Mouse (Mus musculus) stomach, postnatal 0 days (tissue): ENCODE measurements around the gene Palld. TPM values are rescaled to one million over a fixed set of nuclear protein-coding genes. Genes with fewer than 3 reads are reported as not detected.
A peak's percentile ranks its signal among the peaks of the same experiment; 100 is the strongest.

Experiments
- ATAC-seq: fragments of 200-750 bp; cut with Nextera tagmentation; 2 replicates; pipeline ENCODE4 v1.8.0; 2017; ENCODE audit not compliant: low FRiP score, low TSS enrichment
- DNase-seq: peaks from one replicate; pipeline ENCODE4 v3.0.0-alpha.2; 2016; ENCODE audit warnings: low spot score
- H3K27ac ChIP-seq: fragments of 300-500 bp; sonication (generic); replicated peaks from 2 replicates; pipeline ENCODE4 v1.5.1; 2014; ENCODE audit warnings: mild to moderate bottlenecking, control low read depth
- H3K27me3 ChIP-seq: fragments of 300-500 bp; sonication (generic); 2 replicates; pipeline ENCODE4 v1.6.1; 2014; ENCODE audit warnings: low read length; ENCODE audit not compliant: control insufficient read depth, insufficient read depth
- H3K36me3 ChIP-seq: fragments of 300-500 bp; sonication (generic); 2 replicates; pipeline ENCODE4 v1.6.1; 2014; ENCODE audit warnings: low read length, mixed read lengths; ENCODE audit not compliant: control insufficient read depth, insufficient read depth
- H3K4me1 ChIP-seq: fragments of 300-500 bp; sonication (generic); replicated peaks from 2 replicates; pipeline ENCODE4 v1.6.1; 2014; ENCODE audit warnings: antibody characterized with exemption; ENCODE audit not compliant: control insufficient read depth, insufficient read depth
- H3K4me2 ChIP-seq: fragments of 300-500 bp; sonication (generic); replicated peaks from 2 replicates; pipeline ENCODE4 v1.6.1; 2014; ENCODE audit warnings: low read depth, mild to moderate bottlenecking, control low read depth, moderate library complexity
- H3K4me3 ChIP-seq: fragments of 300-500 bp; sonication (generic); 2 replicates; pipeline ENCODE4 v1.5.1; 2014; ENCODE audit warnings: low read depth, low read length, control low read depth
- H3K9ac ChIP-seq: fragments of 300-500 bp; sonication (generic); 2 replicates; pipeline ENCODE4 v1.6.1; 2014; ENCODE audit warnings: mild to moderate bottlenecking, low read length, control low read depth, mixed read lengths
- H3K9me3 ChIP-seq: fragments of 300-500 bp; sonication (generic); 2 replicates; pipeline ENCODE4 v1.6.1; 2016; ENCODE audit warnings: low read length; ENCODE audit not compliant: control insufficient read depth
- CTCF ChIP-seq: IDR thresholded peaks from 2 replicates; pipeline ENCODE4 v1.5.1; 2016; ENCODE audit warnings: antibody characterized with exemption, low read depth, mild to moderate bottlenecking, moderate library complexity
- EP300 ChIP-seq: optimal IDR thresholded peaks from 2 replicates; pipeline ENCODE3; 2016; ENCODE audit warnings: antibody characterized with exemption
- WGBS: fragments of 180-500 bp; shearing (Covaris S2); extraction: QIAGEN DNeasy Blood & Tissue Kit; methylation state at CpG from one replicate; pipeline ENCODE4 v1.1.7; 2014; 5-methylcytosine and 5-hydroxymethylcytosine counted together
- polyA plus RNA-seq: library from polyadenylated mRNA; unstranded; fragments of >200 nt; fragmentation: Nextera tagmentation; extraction: Ambion mirVana; gene quantifications from 2 replicates; pipeline ENCODE4 v1.2.1, GENCODE M21; 2015

Gene Palld
- polyA plus RNA-seq, 1 experiment from 2014 or later = 71.0 TPM

- WGBS = 61% methylated on average over 3 of the region's 3 CpGs
- Histone ChIP-seq H3K4me3 (no peak overlapping the region), H3K9me3 (no peaks in the 10 kb centered on the region), H3K36me3 (no peaks in the 10 kb centered on the region), H3K4me2 (no peak overlapping the region), H3K27ac (no peak overlapping the region), H3K9ac (no peak overlapping the region), H3K4me1 (no peaks in the 10 kb centered on the region), H3K27me3 (no peaks in the 10 kb centered on the region)
- no peak for ATAC-seq
- no peak for DNase-seq
- TF ChIP-seq EP300 (no peak), CTCF (no peak)
These were observed 305.6 kb downstream of the Palld start for GRCm38 (mm10) chr8:61596889-61597288.

GRCm38 (mm10) chr8:61591446-61591845, 311.0 kb downstream of the Palld start:
- Histone ChIP-seq H3K36me3 (no peaks in the 10 kb centered on the region), H3K4me3 (peak overlapping the region; percentile 75; the same call in 1 of the 2 replicates), H3K27me3 (no peaks in the 10 kb centered on the region), H3K4me1 (no peaks in the 10 kb centered on the region), H3K9ac (no peak overlapping the region; the same call in 1 of the 2 replicates), H3K27ac (peak overlapping the region; percentile 98), H3K9me3 (no peaks in the 10 kb centered on the region), H3K4me2 (peak overlapping the region; percentile 69; the same call in 1 of the 2 replicates)
- WGBS = 9% methylated on average over 8 of the region's 8 CpGs
- no peak for TF ChIP-seq CTCF
- TF ChIP-seq EP300 = peak; percentile 9
- peak; percentile 45 for ATAC-seq
- peak; percentile 34 for DNase-seq

- no peaks in the 10 kb centered on the region for H3K4me1 ChIP-seq
- no peaks in the 10 kb centered on the region for H3K27me3 ChIP-seq
- no peaks in the 10 kb centered on the region for H3K9me3 ChIP-seq
- TF ChIP-seq EP300 (peak; percentile 85), CTCF (no peak)
- H3K4me2 ChIP-seq = peak overlapping the region; percentile 69
- ATAC-seq (peak; percentile 95), DNase-seq (peak; percentile 95)
- H3K27ac ChIP-seq = peak overlapping the region; percentile 98
- WGBS = under 1% methylated on average over 35 of the region's 35 CpGs
- peak overlapping the region; percentile 84 for H3K9ac ChIP-seq
- H3K36me3 ChIP-seq = no peaks in the 10 kb centered on the region
- peak overlapping the region; percentile 75 for H3K4me3 ChIP-seq
These were observed 311.7 kb downstream of the Palld start for GRCm38 (mm10) chr8:61590551-61591431.

- ATAC-seq = peak; percentile 22
- peak overlapping the region; percentile 75 for H3K4me3 ChIP-seq
- H3K9me3 ChIP-seq = no peaks in the 10 kb centered on the region
- peak overlapping the region; percentile 88 for H3K27ac ChIP-seq
- WGBS = 4% methylated on average over 11 of the region's 11 CpGs
- H3K27me3 ChIP-seq = no peaks in the 10 kb centered on the region
- peak; percentile 48 for DNase-seq
- H3K4me1 ChIP-seq = 0 out of 2 replicates have a peak, but pooled peaks cover 3% of the 10 kb centered on the region
- no peaks in the 10 kb centered on the region for H3K36me3 ChIP-seq
- TF ChIP-seq CTCF (no peak), EP300 (no peak)
- peak overlapping the region; percentile 69 for H3K4me2 ChIP-seq
- peak overlapping the region; percentile 72 for H3K9ac ChIP-seq
These were observed 312.5 kb downstream of the Palld start for GRCm38 (mm10) chr8:61589972-61590391.

GRCm38 (mm10) chr8:61588336-61588735, 314.2 kb downstream of the Palld start:
- no peak overlapping the region for H3K9ac ChIP-seq
- 43% methylated on average over 1 of the region's 1 CpGs for WGBS
- ATAC-seq (no peak), DNase-seq (no peak)
- peak overlapping the region; percentile 75; the same call in 1 of the 2 replicates for H3K4me3 ChIP-seq
- no peaks in the 10 kb centered on the region for H3K27me3 ChIP-seq
- no peak for TF ChIP-seq EP300
- no peak for TF ChIP-seq CTCF
- no peaks in the 10 kb centered on the region for H3K9me3 ChIP-seq
- 0 out of 2 replicates have a peak, but pooled peaks cover 3% of the 10 kb centered on the region for H3K4me1 ChIP-seq
- H3K27ac ChIP-seq = no peak overlapping the region
- peak overlapping the region; percentile 69; the same call in 1 of the 2 replicates for H3K4me2 ChIP-seq
- no peaks in the 10 kb centered on the region for H3K36me3 ChIP-seq

GRCm38 (mm10) chr8:61587731-61588130, 314.8 kb downstream of the Palld start:
- DNase-seq (no peak), ATAC-seq (no peak)
- peak overlapping the region; percentile 11; the same call in 1 of the 2 replicates for H3K4me2 ChIP-seq
- H3K4me3 ChIP-seq = no peak overlapping the region
- no peak overlapping the region for H3K27ac ChIP-seq
- H3K9me3 ChIP-seq = no peaks in the 10 kb centered on the region
- WGBS = 63% methylated on average over 3 of the region's 3 CpGs
- H3K27me3 ChIP-seq = no peaks in the 10 kb centered on the region
- TF ChIP-seq EP300 (no peak), CTCF (no peak)
- H3K9ac ChIP-seq = no peak overlapping the region
- H3K4me1 ChIP-seq = 0 out of 2 replicates have a peak, but pooled peaks cover 3% of the 10 kb centered on the region
- no peaks in the 10 kb centered on the region for H3K36me3 ChIP-seq
